Mouse (Mus musculus) gastrocnemius, postnatal 25 days (tissue): ENCODE measurements around the gene Zmym2. TPM values are rescaled to one million over a fixed set of nuclear protein-coding genes. Genes with fewer than 3 reads are reported as not detected.

Experiments used
- DNase-seq: peaks from one replicate; pipeline ENCODE4 v3.0.0; 2022
- total RNA-seq, 2 experiments: library from RNA; stranded (reverse); gene quantifications; 1 replicate in 1 of 2; 2 replicates in 1 of 2; pipeline ENCODE4 v1.2.3; 2021

The Zmym2 gene
- total RNA-seq, 2 experiments from 2014 or later = 27.9 to 30.0 TPM

DNA sequence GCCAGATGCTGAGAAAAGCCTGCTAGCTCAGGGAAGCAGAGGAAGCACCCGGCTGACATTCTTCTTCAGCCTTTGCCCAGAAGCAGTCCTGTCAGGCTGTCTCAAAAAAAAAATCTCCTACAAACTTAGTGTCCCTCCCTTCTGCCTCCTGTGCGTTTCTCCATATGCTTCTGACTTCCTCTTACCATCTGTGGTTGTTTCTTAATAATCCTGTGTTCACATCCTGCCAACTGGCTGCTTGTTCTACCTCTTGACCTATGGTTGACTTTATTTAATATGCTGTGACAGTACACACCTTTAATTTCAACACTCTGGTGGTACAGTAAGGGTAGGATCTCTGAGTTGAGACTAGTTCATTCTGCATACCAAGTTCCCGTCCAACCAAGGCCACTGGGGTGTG is 32.1 kb downstream of the Zmym2 start:
- no peak for DNase-seq

- DNase-seq = no peak
Observed at GRCm38 (mm10) chr14:56935481-56935880, 49.0 kb downstream of the Zmym2 start.

DNA sequence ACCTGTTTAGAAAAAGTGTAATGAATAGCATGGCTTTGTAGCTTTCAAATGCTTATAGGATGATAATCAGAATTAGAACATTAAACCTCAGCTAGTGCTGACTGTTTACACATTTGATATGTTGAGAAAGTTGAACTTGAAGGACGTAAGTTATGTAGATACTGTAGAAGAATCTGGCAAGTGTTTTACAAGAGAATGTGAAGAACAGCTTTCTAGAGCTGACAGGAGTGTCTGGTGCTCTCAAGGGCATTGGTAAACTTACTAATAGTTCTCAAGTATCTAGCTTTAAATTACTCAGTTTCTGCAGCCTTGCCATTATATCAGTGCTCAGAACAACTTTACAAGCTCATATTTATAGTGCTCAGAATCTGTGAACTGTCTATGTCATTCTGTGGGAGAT is 53.5 kb downstream of the Zmym2 start:
- DNase-seq = no peak

DNA sequence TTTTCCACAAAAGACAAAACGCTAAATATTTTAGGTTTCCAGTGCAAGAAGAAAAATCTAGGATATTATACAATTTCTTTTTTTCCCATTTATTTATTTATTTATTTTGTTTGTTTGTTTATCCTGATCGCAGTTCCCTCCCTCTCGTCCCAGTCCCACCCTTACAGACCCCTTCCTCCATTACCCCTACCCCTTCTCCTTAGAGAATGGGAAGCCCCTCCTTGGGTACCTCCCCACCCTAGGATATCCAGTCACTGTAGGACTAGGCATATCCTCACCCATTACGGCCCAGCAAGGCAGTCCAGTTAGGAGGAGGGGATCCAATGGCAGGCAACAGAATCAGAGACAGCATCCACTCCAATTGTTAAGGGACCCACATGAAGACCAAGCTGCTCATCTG is 66.5 kb downstream of the Zmym2 start:
- DNase-seq = no peak

- DNase-seq = no peak
Observed at GRCm38 (mm10) chr14:56954393-56954792, 67.9 kb downstream of the Zmym2 start.

- DNase-seq = no peak
Observed at GRCm38 (mm10) chr14:56963969-56964734, 77.7 kb downstream of the Zmym2 start.

GRCm38 (mm10) chr14:56969653-56970052 is 83.2 kb downstream of the Zmym2 start:
- DNase-seq = no peak

DNA sequence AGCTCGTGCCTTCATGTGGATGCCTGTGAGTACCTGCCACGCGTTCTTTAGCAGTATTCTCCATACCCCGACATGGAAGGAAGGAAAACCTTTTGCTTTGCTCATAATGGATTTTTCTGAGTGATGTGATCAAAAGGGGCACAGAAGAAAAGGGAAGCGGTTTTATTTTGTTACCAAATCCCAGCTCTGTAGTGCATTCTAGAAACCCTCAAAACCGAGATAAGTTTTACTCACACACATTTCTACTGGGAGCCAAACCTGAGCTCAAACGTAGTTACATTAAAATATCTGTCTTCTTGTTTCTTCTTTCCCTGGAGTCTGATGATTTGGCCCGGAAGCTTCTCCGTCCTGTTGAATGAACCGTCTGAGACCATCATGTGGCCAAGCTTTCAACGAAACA is 83.7 kb downstream of the Zmym2 start:
- no peak for DNase-seq

DNA sequence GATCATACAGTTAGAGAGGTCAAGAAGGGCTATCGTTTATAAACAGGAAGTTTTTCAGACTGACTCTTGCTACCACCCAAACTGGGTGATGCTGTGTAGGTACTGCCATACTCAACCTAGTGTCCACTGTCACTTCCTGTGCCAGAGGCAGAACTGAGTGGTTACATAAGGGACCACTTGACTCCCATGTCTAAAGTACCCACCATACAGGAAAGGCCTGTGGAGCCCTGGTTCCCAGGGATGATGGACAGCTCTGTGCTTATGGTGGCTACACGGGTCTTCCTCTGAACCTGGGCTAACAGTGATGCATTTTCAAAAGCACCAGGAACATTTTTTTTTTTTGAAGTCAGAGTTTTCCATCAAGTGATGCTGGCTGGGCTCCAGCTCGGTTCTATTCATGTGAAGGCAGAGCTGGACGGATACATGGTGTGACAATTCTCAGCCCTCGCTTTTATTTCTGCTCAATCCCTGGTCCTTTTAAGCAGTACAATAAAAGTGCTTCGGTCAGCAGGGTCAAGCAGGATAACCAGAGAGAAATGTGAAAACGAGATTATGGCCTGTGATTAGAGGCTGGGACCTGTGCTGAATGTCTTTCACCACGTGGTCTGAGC is 91.7 kb downstream of the Zmym2 start:
- no peak for DNase-seq

- DNase-seq = no peak
Observed at GRCm38 (mm10) chr14:56988621-56989020, 102.2 kb downstream of the Zmym2 start.

Other genes with a start within 250 kb of the Zmym2 start
- gene Mphosph8, start 218.4 kb upstream of the Zmym2 start, total RNA-seq = 10 to 100 TPM; 10.8 to 14.8 TPM
- gene Pspc1, start 108.3 kb upstream of the Zmym2 start, total RNA-seq = 1 to 10 TPM; 7.5 to 9.9 TPM
- gene Zmym5, start 74.9 kb upstream of the Zmym2 start, total RNA-seq = 10 to 100 TPM; 14.2 to 14.6 TPM
- gene Gja3, start 171.4 kb downstream of the Zmym2 start, total RNA-seq = under 1 TPM; 0.13 to 0.23 TPM
- gene Gjb2, start 218.0 kb downstream of the Zmym2 start, total RNA-seq = under 1 TPM; 0.13 to 0.43 TPM
- not detected for gene Gm4491, start 229.2 kb downstream of the Zmym2 start, total RNA-seq
- gene Gjb6, start 247.0 kb downstream of the Zmym2 start, total RNA-seq = under 1 TPM in 1 of 2 experiments, not detected in 1; 0.13 TPM